Mouse (Mus musculus): ENCODE data around the gene Qprt. TPM values are rescaled to one million over a fixed set of nuclear protein-coding genes. Genes with fewer than 3 reads are reported as not detected.
A peak's percentile ranks its signal among the peaks of the same experiment; 100 is the strongest.

Gene Qprt
- polyA plus RNA-seq, 1 experiment from 2014 or later = 0.98 TPM

DNA sequence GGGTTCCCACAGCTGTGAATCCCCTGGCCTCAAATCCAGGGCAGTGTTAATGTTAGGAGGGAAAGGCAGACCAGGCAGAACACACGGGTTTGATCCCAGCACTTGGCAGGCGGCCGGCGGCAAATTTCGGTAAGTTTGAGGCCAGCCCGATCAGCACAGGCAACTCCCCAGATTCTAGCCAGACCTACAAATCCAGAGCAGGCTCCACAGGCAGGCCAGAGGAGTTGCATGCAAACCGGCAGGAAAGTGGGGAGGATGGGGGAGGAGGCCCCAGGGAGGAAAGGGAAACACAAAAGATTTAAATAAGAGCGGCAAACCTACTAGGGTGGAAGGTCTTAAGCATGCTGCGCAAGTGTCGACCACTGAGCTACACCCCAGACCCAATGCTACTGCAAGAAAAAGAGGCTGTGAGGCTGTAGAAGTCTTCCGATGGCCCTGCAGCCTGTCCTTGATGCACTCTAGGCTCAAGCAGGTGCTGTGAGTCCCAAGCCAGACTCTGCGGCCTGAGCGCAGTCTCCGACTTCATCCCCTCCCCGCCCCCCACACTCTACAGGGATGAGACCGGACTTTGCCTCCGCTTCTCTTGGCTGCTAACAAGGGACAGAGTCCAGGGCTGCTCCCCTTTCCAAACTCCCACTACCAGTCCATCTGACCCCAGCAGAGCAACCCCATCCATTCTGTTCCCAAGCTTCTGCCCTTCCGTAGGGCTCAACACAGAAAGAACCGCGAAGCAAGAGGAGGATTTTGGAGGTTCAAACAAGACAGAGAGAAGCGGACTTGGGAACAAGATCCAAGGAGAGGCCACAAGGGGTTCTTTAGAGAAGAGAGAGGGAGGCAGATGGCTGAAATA is 740 bp downstream of the Qprt start:
- ATAC-seq = no peak
- H3K4me2 ChIP-seq (replicated peaks) = peak overlapping the region; percentile 1; the same call in 1 of the 2 replicates
- no peak overlapping the region for H3K4me3 ChIP-seq (replicated peaks)

DNA sequence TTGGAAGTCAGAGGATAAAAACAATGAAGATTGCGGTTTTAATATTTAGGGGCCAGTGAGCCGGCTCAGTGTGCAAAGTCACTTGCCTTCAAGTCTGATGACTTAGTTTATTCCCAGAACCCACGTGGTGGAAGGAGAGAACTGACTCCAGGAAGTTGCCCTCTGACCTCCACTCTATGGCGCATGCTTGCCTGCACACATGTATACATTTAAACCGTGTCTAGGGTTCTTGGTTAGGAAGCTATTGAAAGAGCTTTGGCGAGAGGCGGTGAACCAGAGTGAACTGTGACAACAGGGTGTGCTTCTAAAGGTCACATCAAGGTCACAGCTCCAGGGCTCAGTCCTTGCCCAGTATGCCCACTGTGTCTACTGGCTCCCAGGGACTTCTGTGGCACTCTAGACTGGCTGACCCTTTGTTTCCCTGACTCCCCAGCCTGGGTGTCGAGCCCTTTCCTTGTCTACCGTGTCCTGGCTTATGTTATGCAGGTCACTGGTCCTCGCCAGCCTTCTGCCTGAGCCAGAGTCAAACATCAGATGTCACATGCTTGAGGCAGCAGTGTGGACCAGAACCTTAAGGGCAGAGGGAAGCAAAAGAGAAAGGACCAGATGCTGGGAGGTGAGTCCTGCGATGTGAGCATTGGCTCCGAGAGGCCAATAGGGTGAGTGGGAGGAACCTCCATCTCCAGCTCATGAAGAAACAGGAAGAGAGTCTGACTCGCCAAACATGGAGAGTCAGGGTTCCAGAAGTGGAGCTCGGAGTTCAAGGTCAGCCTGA is 3.2 kb downstream of the Qprt start:
- Histone ChIP-seq H3K27ac (no peak overlapping the region), H3K4me2 (replicated peaks) (no peak overlapping the region), H3K9me3 (no peaks in the 10 kb centered on the region), H3K9ac (replicated peaks) (no peak overlapping the region), H3K4me1 (replicated peaks) (peaks cover 13% of the 10 kb centered on the region), H3K36me3 (no peaks in the 10 kb centered on the region), H3K27me3 (peaks cover 37% of the 10 kb centered on the region), H3K4me3 (replicated peaks) (no peak overlapping the region)
- ATAC-seq = no peak
- 50% methylated on average over 14 of the region's 14 CpGs for WGBS

More for the DNA sequence above, 740 bp downstream of the Qprt start:
- Histone ChIP-seq H3K27me3 (peaks cover 37% of the 10 kb centered on the region), H3K36me3 (no peaks in the 10 kb centered on the region), H3K9me3 (0 out of 2 replicates have a peak, but pooled peaks cover 6% of the 10 kb centered on the region), H3K4me1 (replicated peaks) (peaks cover 12% of the 10 kb centered on the region), H3K9ac (replicated peaks) (no peak overlapping the region; the same call in 1 of the 2 replicates), H3K27ac (no peak overlapping the region)
- 7% methylated on average over 21 of the region's 21 CpGs for WGBS

- H3K9me3 ChIP-seq = no peaks in the 10 kb centered on the region
- H3K4me2 ChIP-seq (replicated peaks) = no peak overlapping the region
- H3K4me3 ChIP-seq (replicated peaks) = no peak overlapping the region
- H3K36me3 ChIP-seq = no peaks in the 10 kb centered on the region
- no peak for ATAC-seq
- no peak overlapping the region for H3K27ac ChIP-seq
- WGBS = 50% methylated on average over 5 of the region's 5 CpGs
- peaks cover 21% of the 10 kb centered on the region for H3K4me1 ChIP-seq (replicated peaks)
- peaks cover 31% of the 10 kb centered on the region for H3K27me3 ChIP-seq
- no peak overlapping the region for H3K9ac ChIP-seq (replicated peaks)
These were observed 4.1 kb downstream of the Qprt start for GRCm38 (mm10) chr7:127117948-127118347.

DNA sequence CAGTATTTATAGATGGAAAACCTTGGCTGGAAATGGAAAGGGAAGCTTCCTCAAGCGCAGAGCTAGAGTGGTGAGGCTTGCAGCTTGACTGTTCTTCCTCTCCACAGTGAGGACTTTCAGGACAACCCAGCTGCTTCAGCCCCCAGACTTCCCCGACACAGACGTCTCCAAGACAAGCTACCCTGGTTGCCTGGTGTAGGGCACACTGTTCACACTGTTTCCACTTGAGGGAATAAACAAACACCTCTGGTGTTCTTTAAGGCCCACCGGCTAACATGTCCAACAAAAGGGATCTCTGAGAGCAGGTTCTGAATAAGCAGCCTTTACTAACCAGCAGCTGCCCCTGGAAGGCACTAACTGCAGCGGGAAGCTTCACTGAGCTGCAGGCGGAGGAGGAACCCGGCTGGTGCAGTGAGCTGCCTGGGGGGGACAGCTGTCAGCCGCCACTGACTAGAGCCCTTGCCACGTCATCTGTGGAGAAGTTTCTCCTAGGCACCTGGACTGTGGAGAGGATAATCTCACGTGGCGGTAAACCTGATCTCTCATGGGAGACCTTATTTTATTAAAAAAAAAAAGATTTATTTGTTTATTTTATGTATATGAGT is 5.6 kb downstream of the Qprt start:
- WGBS = 49% methylated on average over 11 of the region's 11 CpGs
- H3K27me3 ChIP-seq = peaks cover 18% of the 10 kb centered on the region

DNA sequence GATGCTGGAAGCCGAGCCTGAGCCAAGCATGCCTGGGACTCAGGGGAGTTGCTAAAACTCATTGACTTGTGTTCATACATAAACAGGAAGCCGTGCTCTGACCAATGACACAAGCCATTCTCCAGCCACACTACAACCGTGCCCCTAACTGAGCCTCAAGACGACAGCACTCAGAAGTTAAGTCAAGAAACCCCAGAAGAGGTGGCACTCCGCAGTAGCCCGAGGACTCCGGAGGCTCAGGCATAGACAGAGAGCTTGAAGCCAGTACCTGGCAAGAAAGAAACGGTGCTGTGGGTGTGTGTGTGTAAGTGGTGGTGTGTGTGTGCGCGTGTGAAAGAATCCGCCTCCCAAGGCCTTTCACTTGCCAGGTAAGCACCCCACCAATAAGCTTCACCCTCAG is 7.1 kb downstream of the Qprt start:
- Histone ChIP-seq H3K36me3 (no peaks in the 10 kb centered on the region), H3K4me3 (replicated peaks) (no peak overlapping the region), H3K9me3 (no peaks in the 10 kb centered on the region), H3K4me2 (replicated peaks) (no peak overlapping the region), H3K27me3 (peaks cover 3% of the 10 kb centered on the region; the same call in 1 of the 2 replicates), H3K27ac (no peak overlapping the region), H3K9ac (replicated peaks) (no peak overlapping the region), H3K4me1 (replicated peaks) (peaks cover 11% of the 10 kb centered on the region)
- WGBS = 88% methylated on average over 11 of the region's 11 CpGs
- no peak for ATAC-seq

More for the DNA sequence above, 5.6 kb downstream of the Qprt start:
- no peak overlapping the region for H3K4me3 ChIP-seq (replicated peaks)
- H3K9me3 ChIP-seq = no peaks in the 10 kb centered on the region
- no peak for ATAC-seq
- H3K27ac ChIP-seq = no peak overlapping the region
- H3K36me3 ChIP-seq = no peaks in the 10 kb centered on the region
- H3K4me2 ChIP-seq (replicated peaks) = no peak overlapping the region
- H3K9ac ChIP-seq (replicated peaks) = no peak overlapping the region
- H3K4me1 ChIP-seq (replicated peaks) = peaks cover 18% of the 10 kb centered on the region

GRCm38 (mm10) chr7:127113614-127114259 is 8.3 kb downstream of the Qprt start:
- H3K9me3 ChIP-seq = no peaks in the 10 kb centered on the region
- WGBS = 48% methylated on average over 12 of the region's 12 CpGs
- H3K9ac ChIP-seq (replicated peaks) = 0 out of 2 replicates have a peak overlapping the region, but pooled peaks have one; percentile 8
- no peaks in the 10 kb centered on the region for H3K36me3 ChIP-seq
- no peaks in the 10 kb centered on the region for H3K27me3 ChIP-seq
- peak; percentile 64; the same call in 1 of the 2 replicates for ATAC-seq
- H3K27ac ChIP-seq = no peak overlapping the region; the same call in 1 of the 2 replicates
- H3K4me3 ChIP-seq (replicated peaks) = no peak overlapping the region
- peaks cover 11% of the 10 kb centered on the region for H3K4me1 ChIP-seq (replicated peaks)
- no peak overlapping the region for H3K4me2 ChIP-seq (replicated peaks)

- no peak overlapping the region for H3K9ac ChIP-seq (replicated peaks)
- peaks cover 11% of the 10 kb centered on the region for H3K4me1 ChIP-seq (replicated peaks)
- H3K27ac ChIP-seq = no peak overlapping the region
- no peaks in the 10 kb centered on the region for H3K27me3 ChIP-seq
- ATAC-seq = no peak
- no peaks in the 10 kb centered on the region for H3K9me3 ChIP-seq
- no peaks in the 10 kb centered on the region for H3K36me3 ChIP-seq
- 57% methylated on average over 9 of the region's 9 CpGs for WGBS
- H3K4me3 ChIP-seq (replicated peaks) = no peak overlapping the region
- no peak overlapping the region for H3K4me2 ChIP-seq (replicated peaks)
These were observed 9.0 kb downstream of the Qprt start for GRCm38 (mm10) chr7:127112921-127113597.

GRCm38 (mm10) chr7:127112251-127112841 is 9.7 kb downstream of the Qprt start:
- ATAC-seq = no peak
- no peaks in the 10 kb centered on the region for H3K27me3 ChIP-seq
- no peaks in the 10 kb centered on the region for H3K9me3 ChIP-seq
- H3K27ac ChIP-seq = no peak overlapping the region
- peaks cover 11% of the 10 kb centered on the region for H3K4me1 ChIP-seq (replicated peaks)
- H3K4me3 ChIP-seq (replicated peaks) = no peak overlapping the region
- 80% methylated on average over 12 of the region's 12 CpGs for WGBS
- H3K4me2 ChIP-seq (replicated peaks) = no peak overlapping the region
- no peak overlapping the region for H3K9ac ChIP-seq (replicated peaks)
- no peaks in the 10 kb centered on the region for H3K36me3 ChIP-seq

DNA sequence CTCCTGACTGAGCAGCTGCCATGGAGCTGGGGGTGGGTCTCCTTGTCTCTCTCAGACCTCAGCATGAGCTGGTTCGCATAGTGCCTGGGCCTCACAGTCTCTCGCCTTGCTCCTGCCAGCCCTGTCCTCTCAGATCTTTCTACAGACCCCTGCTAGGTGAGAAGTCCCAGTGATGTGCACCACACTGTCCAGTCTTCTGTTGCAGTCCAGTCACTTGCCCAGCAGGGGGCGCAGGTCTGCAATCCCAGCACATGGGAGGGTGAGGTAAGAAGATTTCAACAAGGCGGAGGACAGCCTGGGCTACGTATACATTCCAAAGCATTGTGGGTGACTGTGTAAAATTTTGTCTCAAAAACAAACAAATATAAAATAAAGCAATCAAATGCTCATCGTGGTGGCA is 10.6 kb downstream of the Qprt start:
- Histone ChIP-seq H3K27me3 (no peaks in the 10 kb centered on the region), H3K36me3 (no peaks in the 10 kb centered on the region), H3K27ac (no peak overlapping the region), H3K9me3 (no peaks in the 10 kb centered on the region), H3K4me1 (replicated peaks) (peaks cover 9% of the 10 kb centered on the region), H3K4me2 (replicated peaks) (no peak overlapping the region), H3K4me3 (replicated peaks) (no peak overlapping the region), H3K9ac (replicated peaks) (no peak overlapping the region)
- 55% methylated on average over 6 of the region's 6 CpGs for WGBS
- ATAC-seq = no peak

GRCm38 (mm10) chr7:127110239-127111007 is 11.6 kb downstream of the Qprt start:
- Histone ChIP-seq H3K4me3 (replicated peaks) (no peak overlapping the region), H3K9ac (replicated peaks) (no peak overlapping the region), H3K4me1 (replicated peaks) (peaks cover 9% of the 10 kb centered on the region), H3K9me3 (no peaks in the 10 kb centered on the region), H3K36me3 (no peaks in the 10 kb centered on the region), H3K27ac (no peak overlapping the region), H3K4me2 (replicated peaks) (no peak overlapping the region), H3K27me3 (no peaks in the 10 kb centered on the region)
- ATAC-seq = peak; percentile 68
- 49% methylated on average over 18 of the region's 18 CpGs for WGBS

Measured in midbrain, embryonic 13.5 days (tissue).